Comparison of ENCODE assay signal across 25 mouse cellular contexts in the genomic region with DNA sequence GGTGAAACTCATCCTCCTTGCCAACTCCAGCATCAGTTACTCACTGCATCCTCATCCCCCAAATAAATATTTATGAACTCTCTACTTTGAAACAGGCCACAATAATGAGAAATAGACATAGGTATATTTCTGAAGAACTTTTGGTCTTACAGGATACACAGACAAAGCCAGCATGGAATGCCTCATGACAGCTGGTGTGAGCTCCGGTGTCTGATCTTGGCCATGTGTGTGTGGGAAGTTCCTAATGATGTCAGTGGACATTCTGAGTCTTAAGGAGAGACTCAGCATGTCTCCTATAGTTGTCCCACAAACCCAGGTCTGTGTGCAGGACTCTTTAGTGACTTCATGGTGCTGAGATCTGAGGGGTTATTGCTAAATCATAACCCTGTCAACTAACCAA.
"Had no signal": no experiment of that assay in that cellular context is flagged by ENCODE, and none has a peak within 500 bp of the region (broad histone marks: within the 10 kb centered on the region; RNA-seq: fewer than 3 reads in every experiment).

No protein-coding gene starts in this region.

- H3K36me3 ChIP-seq: embryonic facial prominence, embryonic 10.5 days; embryonic facial prominence, embryonic 12.5 days; embryonic facial prominence, embryonic 13.5 days; embryonic facial prominence, embryonic 15.5 days; forebrain, embryonic 10.5 days; forebrain, embryonic 12.5 days; forebrain, embryonic 15.5 days had no signal

- DNase-seq: cerebellum, adult 8-10 months; cerebellum, adult 9-10 months; cerebellum, adult 9-11 months; cerebellum, postnatal 10 days; cerebellum, postnatal 14 days; cerebellum, postnatal 25 days; cerebellum, postnatal 36 days; embryo, embryonic 11 days; forebrain, postnatal 0 days; gastrocnemius, adult 2 months; gastrocnemius, postnatal 10 days; gastrocnemius, postnatal 14 days; gastrocnemius, postnatal 25 days; gastrocnemius, postnatal 36 days; heart, adult 18-20 months; heart, adult 2 months had no signal

- H3K4me3 ChIP-seq: embryonic facial prominence, embryonic 10.5 days; embryonic facial prominence, embryonic 12.5 days; embryonic facial prominence, embryonic 13.5 days; embryonic facial prominence, embryonic 15.5 days; erythroblast, embryonic 14.5 days; forebrain, embryonic 10.5 days; forebrain, embryonic 12.5 days; forebrain, embryonic 13.5 days; forebrain, embryonic 15.5 days; gastrocnemius, adult 2 months; heart, adult 2 months had no signal

- H3K4me2 ChIP-seq: embryonic facial prominence, embryonic 12.5 days; embryonic facial prominence, embryonic 13.5 days; embryonic facial prominence, embryonic 15.5 days; forebrain, embryonic 12.5 days; forebrain, embryonic 13.5 days; forebrain, embryonic 15.5 days had no signal

- H3K27me3 ChIP-seq: embryonic facial prominence, embryonic 12.5 days; embryonic facial prominence, embryonic 15.5 days; forebrain, embryonic 12.5 days; forebrain, embryonic 13.5 days; forebrain, embryonic 15.5 days had no signal
